Mouse (Mus musculus) myocyte (in vitro differentiated cells): Measurements from ENCODE around the gene Ptrhd1. TPM values are rescaled to one million over a fixed set of nuclear protein-coding genes. Genes with fewer than 3 reads are reported as not detected.
A peak's percentile ranks its signal among the peaks of the same experiment; 100 is the strongest.

Source experiments
- H3K27me3 ChIP-seq: one replicate; pipeline ENCODE4 v1.6.1; 2011; ENCODE audit not compliant: control insufficient read depth, insufficient read depth, insufficient read length
- H3K36me3 ChIP-seq: one replicate; pipeline ENCODE4 v1.6.1; 2011; ENCODE audit not compliant: control insufficient read depth, insufficient read depth
- H3K4me2 ChIP-seq: one replicate; pipeline ENCODE4 v1.6.1; 2011; ENCODE audit warnings: low read depth, control low read depth
- H3K4me3 ChIP-seq: one replicate; pipeline ENCODE4 v1.5.1; 2011; ENCODE audit warnings: mild to moderate bottlenecking, control low read depth, moderate library complexity
- H3K79me2 ChIP-seq: one replicate; pipeline ENCODE4 v1.6.1; 2011; ENCODE audit not compliant: control insufficient read depth, insufficient read depth
- H3ac ChIP-seq: one replicate; pipeline ENCODE4 v1.6.1; 2011; ENCODE audit not compliant: control insufficient read depth, insufficient read length
- CEBPB ChIP-seq: IDR thresholded peaks from 2 replicates; pipeline ENCODE4 v1.6.1; 2011; ENCODE audit warnings: mild to moderate bottlenecking, moderate library complexity; ENCODE audit not compliant: poor library complexity, insufficient read depth, severe bottlenecking
- E2F4 ChIP-seq: IDR thresholded peaks from one replicate; pipeline ENCODE4 v1.6.1; 2011; ENCODE audit warnings: mild to moderate bottlenecking, control low read depth, moderate library complexity; ENCODE audit not compliant: insufficient read depth
- MAX ChIP-seq: IDR thresholded peaks from one replicate; pipeline ENCODE4 v1.6.1; 2011; ENCODE audit warnings: low read depth, mild to moderate bottlenecking, control low read depth
- MYOD1 ChIP-seq, 3 experiments: IDR thresholded peaks; one replicate each; pipeline ENCODE4 v1.6.1; 2011; ENCODE audit warnings: control low read depth in 2 of 3, low read depth in 2 of 3, mild to moderate bottlenecking in 2 of 3, moderate library complexity in 1 of 3; ENCODE audit not compliant: insufficient read length in 2 of 3, control insufficient read depth in 1 of 3
- MYOG ChIP-seq, 3 experiments: IDR thresholded peaks; one replicate each; pipeline ENCODE4 v1.6.1; 2011; ENCODE audit warnings: control low read depth in 2 of 3, low read depth in 2 of 3, mild to moderate bottlenecking in 2 of 3; ENCODE audit not compliant: insufficient read length in 2 of 3, control insufficient read depth in 1 of 3, insufficient read depth in 1 of 3
- POLR2A ChIP-seq: IDR thresholded peaks from one replicate; pipeline ENCODE4 v1.6.1; 2011; ENCODE audit warnings: low read depth, mild to moderate bottlenecking, control low read depth, moderate library complexity; ENCODE audit not compliant: insufficient read length
- POLR2AphosphoS2 ChIP-seq: IDR thresholded peaks from one replicate; pipeline ENCODE4 v1.6.1; 2011; ENCODE audit warnings: low read depth, control low read depth; ENCODE audit not compliant: insufficient read length
- REST ChIP-seq: IDR thresholded peaks from one replicate; pipeline ENCODE4 v1.6.1; 2011; ENCODE audit warnings: mild to moderate bottlenecking, control low read depth, moderate library complexity; ENCODE audit not compliant: insufficient read depth, insufficient read length
- SRF ChIP-seq: IDR thresholded peaks from one replicate; pipeline ENCODE4 v1.6.1; 2011; ENCODE audit warnings: low read depth; ENCODE audit not compliant: control insufficient read depth, insufficient read length
- TCF12 ChIP-seq: IDR thresholded peaks from one replicate; pipeline ENCODE4 v1.6.1; 2011; ENCODE audit warnings: mild to moderate bottlenecking, control low read depth; ENCODE audit not compliant: poor library complexity, insufficient read depth, severe bottlenecking
- TCF3 ChIP-seq: IDR thresholded peaks from one replicate; pipeline ENCODE4 v1.6.1; 2011; ENCODE audit warnings: low read depth, control low read depth; ENCODE audit not compliant: insufficient read length
- USF1 ChIP-seq: IDR thresholded peaks from one replicate; pipeline ENCODE4 v1.6.1; 2011; ENCODE audit warnings: low read depth, mild to moderate bottlenecking, control low read depth, moderate library complexity
- polyA plus RNA-seq: library from polyadenylated mRNA; unstranded; fragments of >200 nt; fragmentation: generic; extraction: Trizol; gene quantifications from one replicate; pipeline ENCODE4 v1.2.1, GENCODE M21; 2012; ENCODE audit warnings: missing spikeins

Ptrhd1 gene
- polyA plus RNA-seq: 3.5 TPM

DNA sequence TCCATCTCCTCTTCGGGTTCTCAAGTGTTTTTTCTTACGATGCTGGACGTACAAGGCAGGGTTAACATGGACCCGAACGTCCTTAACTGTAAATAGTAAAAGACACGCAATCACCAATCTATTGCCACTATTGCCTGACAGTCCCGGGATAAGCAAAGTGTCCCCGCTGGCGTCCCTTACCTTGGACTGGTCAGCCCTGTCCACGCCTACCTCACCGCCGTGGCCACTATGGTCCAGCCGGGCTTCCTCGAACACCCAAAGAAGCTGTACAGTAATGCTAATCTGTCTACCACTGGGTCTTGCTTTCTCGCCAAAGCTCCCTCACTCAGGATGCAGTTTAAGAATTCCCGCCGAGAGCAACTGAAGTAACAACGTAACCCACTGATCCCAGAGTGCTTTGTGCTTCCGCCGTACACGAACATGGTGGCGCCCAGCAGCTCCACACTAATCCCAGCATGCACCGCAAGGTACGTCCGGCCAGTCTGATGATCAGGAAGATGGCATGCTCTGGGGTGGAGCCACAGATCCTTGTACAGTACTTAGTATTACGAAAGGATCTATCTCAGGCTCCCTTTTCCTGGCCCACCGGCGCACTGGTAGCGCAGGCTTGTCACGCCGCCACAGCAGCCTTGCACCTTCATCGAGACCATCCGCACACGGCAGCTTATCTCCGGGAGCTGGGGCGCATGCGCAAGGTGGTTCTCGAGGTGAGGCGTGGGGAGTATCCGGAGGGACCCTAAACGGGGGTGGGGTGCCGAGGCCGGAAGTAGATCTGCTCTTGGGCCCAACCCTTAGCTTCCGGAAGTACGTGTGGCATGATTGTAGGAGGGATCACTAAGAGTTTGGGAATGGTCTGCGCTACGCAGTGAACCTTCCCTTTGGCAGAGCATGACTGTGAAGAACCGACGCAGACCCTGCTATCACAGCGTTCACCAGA lies at the start of gene Ptrhd1, which contains the start of gene Cenpo:
Gene Ptrhd1 (plus strand): TSS at position 456 of the 937 bp plus-strand sequence.
Gene Cenpo (minus strand): TSS at position 723 of the 937 bp plus-strand sequence.
- peaks cover 14% of the 10 kb centered on the region for H3K36me3 ChIP-seq

DNA sequence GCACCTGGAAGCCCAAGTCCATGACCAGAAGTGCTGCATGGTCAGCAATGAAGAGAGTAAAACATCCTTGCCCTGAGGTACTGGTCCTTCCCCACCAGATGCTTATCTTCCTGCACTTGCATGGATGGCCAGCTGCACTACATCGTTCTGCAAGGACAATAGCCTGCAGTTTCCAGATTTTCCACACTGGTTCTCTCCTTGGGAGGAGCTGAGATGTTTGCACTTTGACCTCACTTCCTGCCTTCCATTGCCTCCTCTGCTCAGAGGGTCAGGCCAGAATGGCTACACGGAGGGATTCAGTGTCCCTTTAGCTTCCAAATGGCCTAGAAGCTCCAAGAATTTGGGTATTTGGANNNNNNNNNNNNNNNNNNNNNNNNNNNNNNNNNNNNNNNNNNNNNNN lies 49.2 kb upstream of the Ptrhd1 start:
- no peaks in the 10 kb centered on the region for H3K27me3 ChIP-seq
- no peak overlapping the region for H3ac ChIP-seq
- TF ChIP-seq REST (no peak), CEBPB (no peak), POLR2A (no peak), TCF12 (no peak), POLR2AphosphoS2 (no peak), MAX (no peak), USF1 (no peak), E2F4 (no peak)
- no peaks in the 10 kb centered on the region for H3K79me2 ChIP-seq
- H3K36me3 ChIP-seq: no peaks in the 10 kb centered on the region
- no peak overlapping the region for H3K4me3 ChIP-seq
- H3K4me2 ChIP-seq: no peak overlapping the region

More for the DNA sequence above, at the start of gene Ptrhd1, which contains the start of gene Cenpo:
- peak; percentile 97 for TF ChIP-seq E2F4
- peak; percentile 76 for TF ChIP-seq POLR2A
- TF ChIP-seq CEBPB: no peak
- TF ChIP-seq REST: no peak
- TF ChIP-seq MAX: peak; percentile 17
- no peak for TF ChIP-seq TCF12
- no peak for TF ChIP-seq MYOG (IDR thresholded peaks at IDR 0.05; ENCODE audit: control insufficient read depth in 1 of 3, insufficient read depth in 1 of 3, insufficient read length in 2 of 3, low read depth in 2 of 3)
- no peak for TF ChIP-seq TCF3
- TF ChIP-seq SRF: peak; percentile 46
- TF ChIP-seq POLR2AphosphoS2: peak; percentile 83
- peak; percentile 13 for TF ChIP-seq USF1
- TF ChIP-seq MYOD1 (IDR thresholded peaks at IDR 0.05; ENCODE audit: control insufficient read depth in 1 of 3, insufficient read length in 2 of 3, low read depth in 2 of 3): peak in 1 of 3 experiments; percentile 1
- Histone ChIP-seq H3K4me3 (peak within 1 kb of the TSS; percentile 62), H3K27me3 (no peaks in the 10 kb centered on the region), H3K79me2 (peaks cover 8% of the 10 kb centered on the region), H3ac (peak within 1 kb of the TSS; percentile 78), H3K4me2 (peak within 1 kb of the TSS; percentile 89)

DNA sequence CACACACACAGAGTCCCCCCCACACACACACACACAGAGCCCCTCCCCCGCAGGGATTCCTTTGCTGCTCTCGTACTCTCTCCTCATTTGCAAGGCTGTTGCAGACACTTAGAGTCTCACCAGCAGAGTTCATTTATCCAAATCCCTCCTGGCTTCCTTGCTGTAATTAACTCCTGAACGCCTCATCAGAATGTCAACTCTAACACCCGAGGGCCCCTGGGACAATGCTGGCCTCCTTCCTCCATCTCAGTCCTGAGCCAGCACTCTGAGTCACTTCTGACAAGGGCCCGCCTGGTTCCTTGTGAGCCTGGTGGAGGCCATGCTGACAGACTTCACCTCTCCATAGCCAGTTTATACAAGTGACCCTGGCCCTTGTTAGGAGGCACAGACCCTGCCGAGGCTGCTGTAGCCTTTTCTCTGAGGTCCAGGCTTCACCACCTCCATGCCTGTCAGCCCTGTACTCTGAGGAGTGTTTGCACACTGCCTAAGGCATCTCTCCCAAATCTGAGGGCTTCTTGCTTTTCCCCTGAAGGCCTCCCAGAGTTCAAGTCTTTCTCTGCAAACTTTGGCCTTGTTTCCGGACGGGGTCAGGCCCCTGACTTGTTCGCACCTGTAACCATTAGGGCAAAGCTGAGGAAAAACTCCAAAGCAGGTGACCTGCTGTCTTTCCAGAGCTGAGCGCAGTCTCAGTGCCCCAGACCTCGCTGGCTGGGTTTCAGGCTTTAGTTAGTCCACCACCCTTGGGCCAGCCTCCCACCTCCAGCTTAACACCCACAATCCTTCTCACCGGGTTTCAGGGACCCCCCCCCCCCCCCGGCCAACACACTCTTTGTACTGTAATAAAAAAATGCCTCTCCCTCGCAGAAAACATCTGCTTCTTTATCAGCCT lies 45.4 kb upstream of the Ptrhd1 start:
- no peaks in the 10 kb centered on the region for H3K36me3 ChIP-seq
- H3K4me3 ChIP-seq: no peak overlapping the region
- H3K4me2 ChIP-seq: peak overlapping the region; percentile 30
- no peaks in the 10 kb centered on the region for H3K27me3 ChIP-seq
- TF ChIP-seq E2F4 (no peak), REST (no peak), POLR2A (no peak), SRF (no peak), TCF12 (no peak), MYOD1 (IDR thresholded peaks at IDR 0.05; ENCODE audit: control insufficient read depth in 1 of 3, insufficient read length in 2 of 3, low read depth in 2 of 3) (no peak), MAX (no peak), TCF3 (no peak), POLR2AphosphoS2 (no peak), CEBPB (no peak), MYOG (IDR thresholded peaks at IDR 0.05; ENCODE audit: control insufficient read depth in 1 of 3, insufficient read depth in 1 of 3, insufficient read length in 2 of 3, low read depth in 2 of 3) (no peak), USF1 (no peak)
- H3K79me2 ChIP-seq: no peaks in the 10 kb centered on the region
- no peak overlapping the region for H3ac ChIP-seq

- H3K27me3 ChIP-seq: no peaks in the 10 kb centered on the region
- TF ChIP-seq TCF3 (no peak), TCF12 (no peak), USF1 (no peak), MYOD1 (IDR thresholded peaks at IDR 0.05; ENCODE audit: control insufficient read depth in 1 of 3, insufficient read length in 2 of 3, low read depth in 2 of 3) (no peak), SRF (no peak), POLR2A (no peak), CEBPB (no peak), REST (no peak), MAX (no peak), E2F4 (no peak), POLR2AphosphoS2 (no peak), MYOG (IDR thresholded peaks at IDR 0.05; ENCODE audit: control insufficient read depth in 1 of 3, insufficient read depth in 1 of 3, insufficient read length in 2 of 3, low read depth in 2 of 3) (no peak)
- no peak overlapping the region for H3K4me3 ChIP-seq
- no peak overlapping the region for H3ac ChIP-seq
- no peak overlapping the region for H3K4me2 ChIP-seq
- H3K36me3 ChIP-seq: no peaks in the 10 kb centered on the region
- no peaks in the 10 kb centered on the region for H3K79me2 ChIP-seq
Observed at GRCm38 (mm10) chr12:4189060-4189447, 44.8 kb upstream of the Ptrhd1 start.
